Mouse (Mus musculus) gastrocnemius, adult 18-20 months (tissue): ENCODE results near the gene Tlr7. TPM values are rescaled to one million over a fixed set of nuclear protein-coding genes. Genes with fewer than 3 reads are reported as not detected.
"Not testable (repeated sequence)": the region's sequence is repeated elsewhere in the genome, so short reads cannot be mapped to it uniquely, and the experiment has no call there.

ENCODE experiments used
- DNase-seq: peaks from one replicate; pipeline ENCODE4 v3.0.0; 2021; ENCODE audit warnings: low spot score
- long read RNA-seq, 2 experiments: library from polyadenylated mRNA; stranded (forward); transcript quantifications; one replicate each; pipeline ENCODE4 v2.0.0; 2021
- total RNA-seq, 2 experiments: library from RNA; stranded (reverse); gene quantifications; 2 replicates each; pipeline ENCODE4 v1.2.3; 2021

Gene Tlr7
- under 1 TPM; 0.66 to 0.95 TPM for total RNA-seq
- long read RNA-seq, experiment 1: 0 reads
- long read RNA-seq, experiment 2: 0 reads

- DNase-seq: no peak
Observed at GRCm38 (mm10) chrX:167330399-167330798, at the start of gene Tlr7. Tlr7 (minus strand) TSS chrX:167330558.

GRCm38 (mm10) chrX:167380073-167380472 lies 49.7 kb upstream of the Tlr7 start:
- DNase-seq: no peak

GRCm38 (mm10) chrX:167361231-167361630 lies 30.9 kb upstream of the Tlr7 start:
- not testable (repeated sequence) for DNase-seq

- no peak for DNase-seq
Observed at GRCm38 (mm10) chrX:167359704-167360103, 29.3 kb upstream of the Tlr7 start.

- no peak for DNase-seq
Observed at GRCm38 (mm10) chrX:167357415-167357814, 27.1 kb upstream of the Tlr7 start.

GRCm38 (mm10) chrX:167355965-167356364 lies 25.6 kb upstream of the Tlr7 start:
- DNase-seq: no peak

GRCm38 (mm10) chrX:167353617-167354016 lies 23.3 kb upstream of the Tlr7 start:
- DNase-seq: no peak

GRCm38 (mm10) chrX:167346440-167346839 lies 16.1 kb upstream of the Tlr7 start:
- DNase-seq: no peak

- no peak for DNase-seq
Observed at GRCm38 (mm10) chrX:167344356-167344755, 14.0 kb upstream of the Tlr7 start.

GRCm38 (mm10) chrX:167341811-167342210 lies 11.5 kb upstream of the Tlr7 start:
- DNase-seq: no peak

GRCm38 (mm10) chrX:167340190-167340589 lies 9.8 kb upstream of the Tlr7 start:
- no peak for DNase-seq

GRCm38 (mm10) chrX:167337990-167338389 lies 7.6 kb upstream of the Tlr7 start:
- DNase-seq: no peak

GRCm38 (mm10) chrX:167334571-167334970 lies 4.2 kb upstream of the Tlr7 start:
- no peak for DNase-seq

- DNase-seq: no peak
Observed at GRCm38 (mm10) chrX:167332607-167333006, 2.2 kb upstream of the Tlr7 start.

- no peak for DNase-seq
Observed at GRCm38 (mm10) chrX:167330993-167331392, 635 bp upstream of the Tlr7 start.

GRCm38 (mm10) chrX:167329620-167330019 lies 738 bp downstream of the Tlr7 start:
- DNase-seq: peak; percentile 6

GRCm38 (mm10) chrX:167329098-167329497 lies 1.3 kb downstream of the Tlr7 start:
- peak; percentile 3 for DNase-seq

GRCm38 (mm10) chrX:167328519-167328918 lies 1.8 kb downstream of the Tlr7 start:
- no peak for DNase-seq

- no peak for DNase-seq
Observed at GRCm38 (mm10) chrX:167323742-167324141, 6.6 kb downstream of the Tlr7 start.

- no peak for DNase-seq
Observed at GRCm38 (mm10) chrX:167321233-167321806, 9.0 kb downstream of the Tlr7 start.

GRCm38 (mm10) chrX:167318819-167319396 lies 11.4 kb downstream of the Tlr7 start:
- DNase-seq: no peak

- DNase-seq: no peak
Observed at GRCm38 (mm10) chrX:167315766-167316165, 14.6 kb downstream of the Tlr7 start.

GRCm38 (mm10) chrX:167315093-167315726 lies 15.1 kb downstream of the Tlr7 start:
- DNase-seq: no peak
